Mouse (Mus musculus): ENCODE data around the gene Tmem74b. TPM values are rescaled to one million over a fixed set of nuclear protein-coding genes. Genes with fewer than 3 reads are reported as not detected.

Gene Tmem74b
- 12.6 and 14.2 TPM in 2 replicates for polyA plus RNA-seq (2016; fragmentation: Nextera tagmentation; extraction: Ambion mirVana)

- Histone ChIP-seq H3K27ac (no peak within 1 kb of the TSS), H3K27me3 (replicated peaks) (peaks cover 31% of the 10 kb centered on the region), H3K4me2 (replicated peaks) (peak within 1 kb of the TSS; percentile 99), H3K4me1 (peaks cover 12% of the 10 kb centered on the region), H3K9me3 (no peaks in the 10 kb centered on the region), H3K4me3 (peak within 1 kb of the TSS; percentile 76), H3K9ac (peak within 1 kb of the TSS; percentile 94), H3K36me3 (peaks cover 5% of the 10 kb centered on the region)
- 3% methylated on average over 25 of the region's 25 CpGs for WGBS
- peak; percentile 21 for ATAC-seq (ENCODE audit: low FRiP score, low read depth)
Measured at GRCm38 (mm10) chr2:151701231-151702145, at the start of gene Tmem74b. Tmem74b (plus strand) TSS chr2:151702008.

- H3K36me3 ChIP-seq = no peaks in the 10 kb centered on the region
- H3K27me3 ChIP-seq (replicated peaks) = no peaks in the 10 kb centered on the region
- H3K4me2 ChIP-seq (replicated peaks) = no peak overlapping the region
- H3K27ac ChIP-seq = no peak overlapping the region
- ATAC-seq (ENCODE audit: low FRiP score, low read depth) = no peak
- H3K9me3 ChIP-seq = no peaks in the 10 kb centered on the region
- H3K4me3 ChIP-seq = no peak overlapping the region
- WGBS = 69% methylated on average over 1 of the region's 1 CpGs
- no peak overlapping the region for H3K9ac ChIP-seq
- no peaks in the 10 kb centered on the region for H3K4me1 ChIP-seq
Measured at GRCm38 (mm10) chr2:151652053-151652452, 49.8 kb upstream of the Tmem74b start.

- H3K27me3 ChIP-seq (replicated peaks) = peaks cover 11% of the 10 kb centered on the region; the same call in 1 of the 2 replicates
- H3K27ac ChIP-seq = no peak within 1 kb of the TSS
- H3K4me1 ChIP-seq = 0 out of 2 replicates have a peak, but pooled peaks cover 6% of the 10 kb centered on the region
- no peaks in the 10 kb centered on the region for H3K36me3 ChIP-seq
- H3K9me3 ChIP-seq = no peaks in the 10 kb centered on the region
- no peak for ATAC-seq (ENCODE audit: low FRiP score, low read depth)
- no peak within 1 kb of the TSS for H3K9ac ChIP-seq
- H3K4me3 ChIP-seq = no peak within 1 kb of the TSS
- no peak within 1 kb of the TSS for H3K4me2 ChIP-seq (replicated peaks)
- WGBS = 79% methylated on average over 3 of the region's 3 CpGs
Measured at GRCm38 (mm10) chr2:151668433-151668832, 33.4 kb upstream of the Tmem74b start, which contains the start of gene Rad21l. Rad21l (minus strand) TSS chr2:151668533.

GRCm38 (mm10) chr2:151670026-151670967 lies 31.5 kb upstream of the Tmem74b start:
- H3K9ac ChIP-seq = no peak overlapping the region

GRCm38 (mm10) chr2:151670968-151671329 lies 30.9 kb upstream of the Tmem74b start:
- H3K9me3 ChIP-seq = no peaks in the 10 kb centered on the region
- H3K4me2 ChIP-seq (replicated peaks) = no peak overlapping the region
- peaks cover 11% of the 10 kb centered on the region; the same call in 1 of the 2 replicates for H3K27me3 ChIP-seq (replicated peaks)
- no peaks in the 10 kb centered on the region for H3K36me3 ChIP-seq
- 86% methylated on average over 1 of the region's 1 CpGs for WGBS
- no peak overlapping the region for H3K4me3 ChIP-seq
- H3K4me1 ChIP-seq = 0 out of 2 replicates have a peak, but pooled peaks cover 6% of the 10 kb centered on the region
- no peak overlapping the region for H3K9ac ChIP-seq
- H3K27ac ChIP-seq = no peak overlapping the region
- ATAC-seq (ENCODE audit: low FRiP score, low read depth) = 0 out of 2 replicates have a peak, but pooled peaks have one; percentile 17

More at GRCm38 (mm10) chr2:151670026-151670967, 31.5 kb upstream of the Tmem74b start:
- H3K4me2 ChIP-seq (replicated peaks) = peak overlapping the region; percentile 44
- H3K27me3 ChIP-seq (replicated peaks) = peaks cover 11% of the 10 kb centered on the region; the same call in 1 of the 2 replicates
- H3K27ac ChIP-seq = no peak overlapping the region
- peak; percentile 63 for ATAC-seq (ENCODE audit: low FRiP score, low read depth)
- H3K4me3 ChIP-seq = peak overlapping the region; percentile 3; the same call in 1 of the 2 replicates
- H3K4me1 ChIP-seq = 0 out of 2 replicates have a peak, but pooled peaks cover 6% of the 10 kb centered on the region
- WGBS = 38% methylated on average over 48 of the region's 48 CpGs
- H3K9me3 ChIP-seq = no peaks in the 10 kb centered on the region
- no peaks in the 10 kb centered on the region for H3K36me3 ChIP-seq

GRCm38 (mm10) chr2:151676234-151676633 lies 25.6 kb upstream of the Tmem74b start:
- Histone ChIP-seq H3K9me3 (no peaks in the 10 kb centered on the region), H3K27ac (no peak overlapping the region), H3K9ac (no peak overlapping the region), H3K4me1 (no peaks in the 10 kb centered on the region), H3K4me2 (replicated peaks) (no peak overlapping the region), H3K36me3 (no peaks in the 10 kb centered on the region), H3K27me3 (replicated peaks) (no peaks in the 10 kb centered on the region), H3K4me3 (no peak overlapping the region)
- ATAC-seq (ENCODE audit: low FRiP score, low read depth) = no peak
- 69% methylated on average over 2 of the region's 2 CpGs for WGBS

- H3K27me3 ChIP-seq (replicated peaks) = no peaks in the 10 kb centered on the region
- H3K9ac ChIP-seq = no peak overlapping the region
- no peak overlapping the region for H3K4me3 ChIP-seq
- no peak overlapping the region for H3K4me2 ChIP-seq (replicated peaks)
- peak; percentile 62; the same call in 1 of the 2 replicates for ATAC-seq (ENCODE audit: low FRiP score, low read depth)
- no peaks in the 10 kb centered on the region for H3K9me3 ChIP-seq
- no peaks in the 10 kb centered on the region for H3K36me3 ChIP-seq
- no peak overlapping the region for H3K27ac ChIP-seq
- no peaks in the 10 kb centered on the region for H3K4me1 ChIP-seq
- WGBS = 56% methylated on average over 3 of the region's 3 CpGs
Measured at GRCm38 (mm10) chr2:151682357-151682756, 19.5 kb upstream of the Tmem74b start.

GRCm38 (mm10) chr2:151682976-151683375 lies 18.8 kb upstream of the Tmem74b start:
- H3K36me3 ChIP-seq = no peaks in the 10 kb centered on the region
- no peaks in the 10 kb centered on the region for H3K27me3 ChIP-seq (replicated peaks)
- H3K4me1 ChIP-seq = no peaks in the 10 kb centered on the region
- WGBS = 88% methylated on average over 4 of the region's 4 CpGs
- ATAC-seq (ENCODE audit: low FRiP score, low read depth) = no peak
- H3K9me3 ChIP-seq = no peaks in the 10 kb centered on the region
- H3K9ac ChIP-seq = no peak overlapping the region
- H3K4me2 ChIP-seq (replicated peaks) = no peak overlapping the region
- no peak overlapping the region for H3K27ac ChIP-seq
- H3K4me3 ChIP-seq = no peak overlapping the region

GRCm38 (mm10) chr2:151702146-151702850 lies 490 bp downstream of the Tmem74b start:
- Histone ChIP-seq H3K27me3 (replicated peaks) (peaks cover 31% of the 10 kb centered on the region), H3K9me3 (no peaks in the 10 kb centered on the region), H3K36me3 (peaks cover 10% of the 10 kb centered on the region), H3K4me2 (replicated peaks) (peak overlapping the region; percentile 99), H3K4me3 (peak overlapping the region; percentile 76), H3K27ac (no peak overlapping the region), H3K9ac (peak overlapping the region; percentile 94), H3K4me1 (peaks cover 12% of the 10 kb centered on the region)
- WGBS = under 1% methylated on average over 97 of the region's 97 CpGs
- ATAC-seq (ENCODE audit: low FRiP score, low read depth) = peak; percentile 91

GRCm38 (mm10) chr2:151702851-151703190 lies 1.0 kb downstream of the Tmem74b start:
- H3K36me3 ChIP-seq = peaks cover 10% of the 10 kb centered on the region
- H3K27ac ChIP-seq = no peak overlapping the region
- peaks cover 12% of the 10 kb centered on the region for H3K4me1 ChIP-seq
- H3K9ac ChIP-seq = peak overlapping the region; percentile 94
- no peaks in the 10 kb centered on the region for H3K9me3 ChIP-seq
- WGBS = 3% methylated on average over 17 of the region's 17 CpGs
- H3K4me2 ChIP-seq (replicated peaks) = peak overlapping the region; percentile 99
- H3K27me3 ChIP-seq (replicated peaks) = peaks cover 31% of the 10 kb centered on the region
- peak overlapping the region; percentile 76 for H3K4me3 ChIP-seq
- peak; percentile 70 for ATAC-seq (ENCODE audit: low FRiP score, low read depth)

GRCm38 (mm10) chr2:151712647-151713046 lies 10.8 kb downstream of the Tmem74b start:
- WGBS = 39% methylated on average over 3 of the region's 3 CpGs
- Histone ChIP-seq H3K27me3 (replicated peaks) (no peaks in the 10 kb centered on the region), H3K36me3 (peaks cover 16% of the 10 kb centered on the region), H3K4me2 (replicated peaks) (no peak overlapping the region), H3K4me1 (no peaks in the 10 kb centered on the region), H3K9ac (no peak overlapping the region), H3K4me3 (no peak overlapping the region), H3K27ac (no peak overlapping the region), H3K9me3 (no peaks in the 10 kb centered on the region)
- ATAC-seq (ENCODE audit: low FRiP score, low read depth) = no peak

Data from neural tube, embryonic 12.5 days (tissue).